Mouse (Mus musculus): Measurements from ENCODE around the gene Eef2. TPM values are rescaled to one million over a fixed set of nuclear protein-coding genes. Genes with fewer than 3 reads are reported as not detected.

Eef2 gene
- polyA plus RNA-seq, 1 experiment from 2014 or later: 270 TPM

Other genes starting within 250 kb of the Eef2 start
- gene Gadd45b, start 246.6 kb upstream of the Eef2 start, polyA plus RNA-seq (2015; fragmentation: Nextera tagmentation; extraction: Ambion mirVana): 3.8 and 4.0 TPM in 2 replicates
- 0.36 and 0.41 TPM in 2 replicates for gene Gng7, start 161.7 kb upstream of the Eef2 start, polyA plus RNA-seq (2015; fragmentation: Nextera tagmentation; extraction: Ambion mirVana)
- 0.07 TPM in 1 of 2 replicates, not detected in the other for gene Diras1, start 151.0 kb upstream of the Eef2 start, polyA plus RNA-seq (2015; fragmentation: Nextera tagmentation; extraction: Ambion mirVana)
- gene Slc39a3, start 139.2 kb upstream of the Eef2 start, polyA plus RNA-seq (2015; fragmentation: Nextera tagmentation; extraction: Ambion mirVana): 5.6 and 6.5 TPM in 2 replicates
- gene Sgta, start 116.5 kb upstream of the Eef2 start, polyA plus RNA-seq (2015; fragmentation: Nextera tagmentation; extraction: Ambion mirVana): 57.0 and 62.9 TPM in 2 replicates
- gene Thop1, start 106.6 kb upstream of the Eef2 start, polyA plus RNA-seq (2015; fragmentation: Nextera tagmentation; extraction: Ambion mirVana): 19.4 and 21.1 TPM in 2 replicates
- gene Creb3l3, start 77.8 kb upstream of the Eef2 start, polyA plus RNA-seq (2015; fragmentation: Nextera tagmentation; extraction: Ambion mirVana): 32.9 and 36.3 TPM in 2 replicates
- 111 and 117 TPM in 2 replicates for gene Map2k2, start 70.7 kb upstream of the Eef2 start, polyA plus RNA-seq (2015; fragmentation: Nextera tagmentation; extraction: Ambion mirVana)
- 47.6 and 56.9 TPM in 2 replicates for gene Zbtb7a, start 41.4 kb upstream of the Eef2 start, polyA plus RNA-seq (2015; fragmentation: Nextera tagmentation; extraction: Ambion mirVana)
- gene Pias4, start 8.7 kb upstream of the Eef2 start, polyA plus RNA-seq (2015; fragmentation: Nextera tagmentation; extraction: Ambion mirVana): 26.0 and 32.6 TPM in 2 replicates
- 16.6 and 17.8 TPM in 2 replicates for gene Dapk3, start 6.4 kb downstream of the Eef2 start, polyA plus RNA-seq (2015; fragmentation: Nextera tagmentation; extraction: Ambion mirVana)
- gene 4930442H23Rik, start 7.2 kb downstream of the Eef2 start, polyA plus RNA-seq (2015; fragmentation: Nextera tagmentation; extraction: Ambion mirVana): 0.07 TPM in 1 of 2 replicates, not detected in the other
- 0.09 TPM in 1 of 2 replicates, not detected in the other for gene Nmrk2, start 25.4 kb downstream of the Eef2 start, polyA plus RNA-seq (2015; fragmentation: Nextera tagmentation; extraction: Ambion mirVana)
- not detected in 2 replicates for gene Atcay, start 54.2 kb downstream of the Eef2 start, polyA plus RNA-seq (2015; fragmentation: Nextera tagmentation; extraction: Ambion mirVana)
- 0.31 TPM in 2 replicates for gene Zfr2, start 56.5 kb downstream of the Eef2 start, polyA plus RNA-seq (2015; fragmentation: Nextera tagmentation; extraction: Ambion mirVana)
- gene Matk, start 76.3 kb downstream of the Eef2 start, polyA plus RNA-seq (2015; fragmentation: Nextera tagmentation; extraction: Ambion mirVana): 1.9 and 2.1 TPM in 2 replicates
- 78.7 and 92.2 TPM in 2 replicates for gene Mrpl54, start 90.3 kb downstream of the Eef2 start, polyA plus RNA-seq (2015; fragmentation: Nextera tagmentation; extraction: Ambion mirVana)
- gene Apba3, start 90.3 kb downstream of the Eef2 start, polyA plus RNA-seq (2015; fragmentation: Nextera tagmentation; extraction: Ambion mirVana): 24.0 and 27.3 TPM in 2 replicates
- gene Tjp3, start 115.0 kb downstream of the Eef2 start, polyA plus RNA-seq (2015; fragmentation: Nextera tagmentation; extraction: Ambion mirVana): 0.93 and 1.4 TPM in 2 replicates
- 13.4 and 15.2 TPM in 2 replicates for gene Pip5k1c, start 116.3 kb downstream of the Eef2 start, polyA plus RNA-seq (2015; fragmentation: Nextera tagmentation; extraction: Ambion mirVana)
- 24.3 and 29.5 TPM in 2 replicates for gene Cactin, start 144.5 kb downstream of the Eef2 start, polyA plus RNA-seq (2015; fragmentation: Nextera tagmentation; extraction: Ambion mirVana)
- 4.0 and 5.0 TPM in 2 replicates for gene Tbxa2r, start 152.1 kb downstream of the Eef2 start, polyA plus RNA-seq (2015; fragmentation: Nextera tagmentation; extraction: Ambion mirVana)
- not detected in 2 replicates for gene Gipc3, start 166.6 kb downstream of the Eef2 start, polyA plus RNA-seq (2015; fragmentation: Nextera tagmentation; extraction: Ambion mirVana)
- 22.3 and 22.6 TPM in 2 replicates for gene Hmg20b, start 173.8 kb downstream of the Eef2 start, polyA plus RNA-seq (2015; fragmentation: Nextera tagmentation; extraction: Ambion mirVana)
- gene Mfsd12, start 180.9 kb downstream of the Eef2 start, polyA plus RNA-seq (2015; fragmentation: Nextera tagmentation; extraction: Ambion mirVana): 15.0 and 16.5 TPM in 2 replicates
- gene 4930404N11Rik, start 189.2 kb downstream of the Eef2 start, polyA plus RNA-seq (2015; fragmentation: Nextera tagmentation; extraction: Ambion mirVana): 2.3 and 2.9 TPM in 2 replicates
- gene Fzr1, start 201.9 kb downstream of the Eef2 start, polyA plus RNA-seq (2015; fragmentation: Nextera tagmentation; extraction: Ambion mirVana): 127 and 147 TPM in 2 replicates
- 50.9 and 56.2 TPM in 2 replicates for gene Dohh, start 207.8 kb downstream of the Eef2 start, polyA plus RNA-seq (2015; fragmentation: Nextera tagmentation; extraction: Ambion mirVana)
- gene Gm48551, start 207.8 kb downstream of the Eef2 start, polyA plus RNA-seq (2015; fragmentation: Nextera tagmentation; extraction: Ambion mirVana): 0.75 and 0.88 TPM in 2 replicates
- 0.56 TPM in 1 of 2 replicates, not detected in the other for gene Gm48552, start 212.4 kb downstream of the Eef2 start, polyA plus RNA-seq (2015; fragmentation: Nextera tagmentation; extraction: Ambion mirVana)
- 1.9 and 2.3 TPM in 2 replicates for gene Smim24, start 216.4 kb downstream of the Eef2 start, polyA plus RNA-seq (2015; fragmentation: Nextera tagmentation; extraction: Ambion mirVana)

Measured in liver, embryonic 15.5 days (tissue).